Mouse (Mus musculus): ENCODE measurements around the gene Hipk2. TPM values are rescaled to one million over a fixed set of nuclear protein-coding genes. Genes with fewer than 3 reads are reported as not detected.

The Hipk2 gene
- polyA plus RNA-seq, 1 experiment from 2014 or later: 9.4 TPM

DNA sequence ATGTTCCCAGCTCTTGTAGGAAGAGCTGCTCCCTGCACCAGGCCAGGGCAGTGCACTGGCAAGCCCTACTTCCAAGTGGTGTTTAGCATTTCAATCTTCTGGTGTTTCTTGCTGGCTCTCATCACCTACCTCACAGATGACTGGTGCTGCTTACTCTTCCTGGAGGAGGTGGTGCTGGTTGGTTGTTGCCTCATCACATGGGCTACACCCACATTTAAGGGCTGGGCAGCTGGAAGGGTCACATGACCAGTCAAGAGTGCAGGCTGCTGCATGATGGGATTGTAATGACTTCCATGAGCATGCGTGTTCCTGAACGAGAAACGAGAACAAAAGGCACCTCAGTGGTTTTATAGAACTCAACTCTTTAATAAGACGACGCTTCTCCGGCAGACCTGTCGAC is 157.3 kb downstream of the Hipk2 start:
- peaks cover 44% of the 10 kb centered on the region for H3K36me3 ChIP-seq (ENCODE audit: control insufficient read depth, insufficient read depth)
- H3K4me2 ChIP-seq (ENCODE audit: low read depth, low read length): no peak overlapping the region
- no peaks in the 10 kb centered on the region for H3K27me3 ChIP-seq (ENCODE audit: control insufficient read depth, insufficient read depth, low read length)
- ATAC-seq (replicated peaks; ENCODE audit: extremely low read depth, insufficient read depth, low FRiP score): no peak
- no peak overlapping the region for H3K9ac ChIP-seq (ENCODE audit: low read length)
- WGBS: 92% methylated on average over 7 of the region's 7 CpGs
- H3K9me3 ChIP-seq (replicated peaks; ENCODE audit: control insufficient read depth, low read length): no peaks in the 10 kb centered on the region
- no peak overlapping the region for H3K4me3 ChIP-seq (ENCODE audit: low read length)
- H3K4me1 ChIP-seq (ENCODE audit: control insufficient read depth, insufficient read depth, low read length): peaks cover 12% of the 10 kb centered on the region
- H3K27ac ChIP-seq (ENCODE audit: low read length): no peak overlapping the region

DNA sequence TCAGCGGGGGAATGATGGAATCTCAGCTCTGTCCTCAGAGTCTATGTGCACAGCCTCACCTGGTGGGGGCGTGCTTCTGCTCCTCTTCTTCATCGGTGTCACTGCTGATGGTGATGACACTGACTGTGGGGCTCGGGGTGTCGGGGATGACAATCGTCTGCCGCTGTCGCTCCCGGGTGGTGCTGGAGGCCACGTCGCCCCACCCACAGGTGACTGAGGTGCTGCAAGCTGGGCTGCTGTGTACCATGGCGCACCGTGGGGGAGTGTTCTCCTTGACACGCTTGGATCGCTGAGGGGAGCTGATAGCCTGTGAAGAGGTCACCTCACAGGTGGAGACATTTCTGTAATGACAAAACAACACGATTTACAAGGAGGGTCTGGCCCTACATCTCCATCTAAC is 160.1 kb downstream of the Hipk2 start:
- no peaks in the 10 kb centered on the region for H3K27me3 ChIP-seq (ENCODE audit: control insufficient read depth, insufficient read depth, low read length)
- H3K9me3 ChIP-seq (replicated peaks; ENCODE audit: control insufficient read depth, low read length): no peaks in the 10 kb centered on the region
- WGBS: 85% methylated on average over 16 of the region's 16 CpGs
- H3K4me3 ChIP-seq (ENCODE audit: low read length): no peak overlapping the region
- peaks cover 12% of the 10 kb centered on the region for H3K4me1 ChIP-seq (ENCODE audit: control insufficient read depth, insufficient read depth, low read length)
- no peak overlapping the region for H3K4me2 ChIP-seq (ENCODE audit: low read depth, low read length)
- ATAC-seq (replicated peaks; ENCODE audit: extremely low read depth, insufficient read depth, low FRiP score): no peak
- peaks cover 51% of the 10 kb centered on the region for H3K36me3 ChIP-seq (ENCODE audit: control insufficient read depth, insufficient read depth)
- no peak overlapping the region for H3K27ac ChIP-seq (ENCODE audit: low read length)
- no peak overlapping the region for H3K9ac ChIP-seq (ENCODE audit: low read length)

DNA sequence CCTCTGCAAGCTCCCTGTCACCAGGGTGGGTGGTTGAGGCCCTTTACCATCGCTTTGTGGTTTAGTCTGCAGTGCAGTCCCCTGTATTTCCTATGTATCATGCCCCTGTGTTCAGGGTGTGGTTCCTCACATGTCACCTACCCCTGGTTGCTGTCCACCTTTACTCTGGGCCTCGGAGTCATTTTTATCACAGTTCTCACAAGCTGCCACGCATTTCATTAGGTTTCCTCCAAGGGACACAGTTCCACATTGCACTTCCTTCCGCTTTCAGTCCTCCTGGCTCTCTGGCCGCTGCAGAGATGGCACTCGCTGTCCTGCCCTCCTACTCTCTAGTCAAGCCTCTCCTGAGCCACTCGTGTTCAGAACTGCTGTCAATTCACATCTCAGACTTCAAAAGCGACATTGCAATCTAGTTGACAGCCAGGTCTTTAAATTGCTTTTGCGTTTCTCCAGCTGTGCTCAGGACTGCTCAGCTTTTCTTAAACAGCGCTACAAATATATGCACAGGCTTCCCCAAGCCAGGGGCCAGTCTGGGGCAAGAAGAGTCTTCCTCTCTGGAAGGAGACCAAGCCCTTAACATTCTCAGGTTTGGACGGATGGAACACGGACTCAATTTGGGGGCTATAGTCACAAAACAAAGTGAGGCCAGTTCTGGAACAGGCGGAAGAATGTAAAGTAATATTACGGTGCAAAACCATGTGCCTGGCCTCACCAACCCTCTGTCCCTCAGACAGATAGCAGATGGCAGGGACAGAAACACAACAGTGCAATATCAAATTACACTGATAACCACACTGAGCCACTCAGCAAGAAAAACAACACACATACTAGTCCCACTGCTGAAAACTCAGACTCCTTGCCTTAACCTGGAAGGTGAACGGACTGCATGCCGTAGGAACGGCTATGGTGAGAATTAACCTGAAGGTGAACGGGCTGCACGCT is 161.7 kb downstream of the Hipk2 start:
- Histone ChIP-seq H3K9ac (ENCODE audit: low read length) (no peak overlapping the region), H3K27ac (ENCODE audit: low read length) (no peak overlapping the region), H3K4me1 (ENCODE audit: control insufficient read depth, insufficient read depth, low read length) (peaks cover 12% of the 10 kb centered on the region), H3K9me3 (replicated peaks; ENCODE audit: control insufficient read depth, low read length) (no peaks in the 10 kb centered on the region), H3K4me3 (ENCODE audit: low read length) (no peak overlapping the region), H3K36me3 (ENCODE audit: control insufficient read depth, insufficient read depth) (peaks cover 43% of the 10 kb centered on the region), H3K27me3 (ENCODE audit: control insufficient read depth, insufficient read depth, low read length) (no peaks in the 10 kb centered on the region), H3K4me2 (ENCODE audit: low read depth, low read length) (no peak overlapping the region)
- no peak; the same call in 1 of the 2 replicates for ATAC-seq (replicated peaks; ENCODE audit: extremely low read depth, insufficient read depth, low FRiP score)
- WGBS: 52% methylated on average over 19 of the region's 19 CpGs

DNA sequence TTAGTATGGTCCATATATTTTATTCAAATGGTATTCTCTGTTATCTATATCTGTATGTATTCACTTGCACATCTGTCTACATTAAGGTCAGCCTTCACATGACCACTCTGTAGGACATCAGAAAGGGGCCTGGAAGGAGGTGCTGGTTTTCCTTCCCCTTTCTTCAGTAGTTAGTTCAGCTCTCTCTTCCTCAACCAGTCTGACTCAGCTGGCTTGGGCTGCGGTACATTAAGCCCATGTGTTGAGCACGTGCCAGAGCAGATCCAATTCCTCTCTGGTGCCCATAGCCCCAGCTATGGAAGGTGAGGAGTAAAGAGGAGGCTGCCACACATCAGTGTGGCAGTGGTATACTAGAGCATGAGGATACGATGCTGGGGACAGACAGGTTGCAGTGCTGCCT is 165.5 kb downstream of the Hipk2 start:
- ATAC-seq (replicated peaks; ENCODE audit: extremely low read depth, insufficient read depth, low FRiP score): no peak
- no peak overlapping the region for H3K4me3 ChIP-seq (ENCODE audit: low read length)
- no peak overlapping the region for H3K4me2 ChIP-seq (ENCODE audit: low read depth, low read length)
- no peak overlapping the region for H3K9ac ChIP-seq (ENCODE audit: low read length)
- no peaks in the 10 kb centered on the region for H3K9me3 ChIP-seq (replicated peaks; ENCODE audit: control insufficient read depth, low read length)
- H3K4me1 ChIP-seq (ENCODE audit: control insufficient read depth, insufficient read depth, low read length): peaks cover 12% of the 10 kb centered on the region
- no peak overlapping the region for H3K27ac ChIP-seq (ENCODE audit: low read length)
- H3K27me3 ChIP-seq (ENCODE audit: control insufficient read depth, insufficient read depth, low read length): no peaks in the 10 kb centered on the region
- 97% methylated on average over 3 of the region's 3 CpGs for WGBS
- peaks cover 17% of the 10 kb centered on the region for H3K36me3 ChIP-seq (ENCODE audit: control insufficient read depth, insufficient read depth)

DNA sequence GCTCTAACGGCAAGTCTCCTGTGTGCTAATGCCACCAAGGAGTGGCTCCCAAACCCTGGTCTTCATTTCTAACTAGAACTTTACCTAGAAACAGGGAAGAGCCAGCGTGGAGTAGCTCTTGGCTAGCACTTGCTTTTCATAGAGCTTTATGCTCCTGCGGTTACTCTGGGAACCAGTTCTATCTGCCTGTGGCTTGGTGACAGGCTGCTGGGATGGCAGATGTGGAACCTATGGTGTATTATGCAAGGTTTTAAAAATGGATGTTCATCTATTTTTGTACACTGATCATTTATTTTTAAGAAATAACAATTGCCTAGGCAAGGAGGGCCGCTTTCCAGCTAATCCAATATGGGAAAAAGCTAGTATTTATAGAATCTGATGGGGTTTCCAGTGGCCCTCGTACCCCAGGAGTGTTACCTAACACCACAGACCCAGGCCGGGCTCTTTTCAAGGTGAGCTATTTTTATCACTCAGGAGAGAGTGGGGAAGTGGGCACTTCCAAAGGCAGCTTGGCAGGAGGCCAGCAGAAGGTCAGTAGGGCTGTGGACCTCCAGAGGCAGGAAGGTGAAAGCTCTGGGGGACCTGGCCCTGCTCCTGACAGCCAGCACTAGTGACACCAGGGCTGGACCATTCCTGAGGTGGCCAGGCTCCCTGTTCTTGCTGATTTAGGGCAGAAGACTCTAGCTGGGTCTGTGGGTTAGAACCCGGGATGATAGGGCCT is 171.5 kb downstream of the Hipk2 start:
- Histone ChIP-seq H3K4me3 (ENCODE audit: low read length) (no peak overlapping the region), H3K27me3 (ENCODE audit: control insufficient read depth, insufficient read depth, low read length) (no peaks in the 10 kb centered on the region), H3K36me3 (ENCODE audit: control insufficient read depth, insufficient read depth) (peaks cover 3% of the 10 kb centered on the region; the same call in 1 of the 2 replicates), H3K9ac (ENCODE audit: low read length) (peak overlapping the region; percentile 26; the same call in 1 of the 2 replicates), H3K27ac (ENCODE audit: low read length) (peak overlapping the region; percentile 89), H3K4me2 (ENCODE audit: low read depth, low read length) (peak overlapping the region; percentile 9; the same call in 1 of the 2 replicates), H3K9me3 (replicated peaks; ENCODE audit: control insufficient read depth, low read length) (no peaks in the 10 kb centered on the region), H3K4me1 (ENCODE audit: control insufficient read depth, insufficient read depth, low read length) (peaks cover 26% of the 10 kb centered on the region)
- 43% methylated on average over 7 of the region's 7 CpGs for WGBS
- ATAC-seq (replicated peaks; ENCODE audit: extremely low read depth, insufficient read depth, low FRiP score): peak; percentile 80

DNA sequence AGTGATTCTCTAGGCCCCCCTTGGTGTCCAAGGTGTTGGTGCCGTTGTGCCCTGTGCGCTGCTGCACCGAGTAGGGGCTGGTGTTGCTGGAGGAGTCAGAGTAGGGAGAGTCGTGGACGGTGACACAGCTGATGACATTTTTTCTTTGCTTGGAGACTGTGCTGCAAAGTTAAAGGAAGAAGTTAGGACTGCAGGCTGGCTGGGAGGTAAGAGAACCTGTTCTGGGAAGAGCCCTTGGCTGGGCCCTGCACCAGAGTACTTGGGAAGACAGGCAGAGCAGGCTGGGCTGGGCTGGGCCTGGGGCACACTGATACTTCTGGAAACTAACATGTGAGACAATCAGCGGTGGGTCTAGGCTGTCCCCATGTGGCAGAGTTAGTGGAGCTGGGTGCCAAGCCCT is 172.4 kb downstream of the Hipk2 start:
- Histone ChIP-seq H3K9ac (ENCODE audit: low read length) (no peak overlapping the region; the same call in 1 of the 2 replicates), H3K36me3 (ENCODE audit: control insufficient read depth, insufficient read depth) (peaks cover 9% of the 10 kb centered on the region; the same call in 1 of the 2 replicates)

DNA sequence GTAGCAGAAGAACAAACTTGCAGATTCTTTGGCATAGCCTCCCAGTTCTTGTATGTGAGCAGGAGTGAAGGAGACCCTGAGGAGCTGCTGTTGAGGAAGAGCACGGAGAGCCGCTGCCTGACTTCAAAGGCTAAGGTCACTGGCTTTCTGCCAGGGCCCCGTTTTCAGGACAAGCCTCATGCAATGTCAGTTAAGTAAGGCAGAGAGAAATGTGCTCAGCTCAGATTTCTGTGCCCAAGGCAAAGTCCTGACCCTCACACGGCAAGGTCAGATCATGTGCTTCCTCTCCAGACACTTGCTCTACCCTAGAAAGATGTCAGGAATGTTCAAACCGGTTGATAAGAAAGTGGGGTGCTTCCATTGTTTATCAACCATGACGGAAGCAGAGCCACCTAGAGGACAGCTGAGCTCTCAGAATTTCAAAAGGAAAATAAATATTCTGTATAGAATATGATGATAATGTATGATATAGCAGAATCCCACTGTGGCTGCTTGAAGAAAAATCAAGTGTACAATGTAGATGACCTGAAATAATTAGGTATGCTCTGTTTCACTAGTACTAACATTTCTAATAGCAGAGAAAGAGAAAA is 173.1 kb downstream of the Hipk2 start:
- no peaks in the 10 kb centered on the region for H3K27me3 ChIP-seq (ENCODE audit: control insufficient read depth, insufficient read depth, low read length)
- no peak overlapping the region for H3K9ac ChIP-seq (ENCODE audit: low read length)
- no peak overlapping the region for H3K4me3 ChIP-seq (ENCODE audit: low read length)
- H3K36me3 ChIP-seq (ENCODE audit: control insufficient read depth, insufficient read depth): peaks cover 14% of the 10 kb centered on the region
- H3K9me3 ChIP-seq (replicated peaks; ENCODE audit: control insufficient read depth, low read length): no peaks in the 10 kb centered on the region
- H3K27ac ChIP-seq (ENCODE audit: low read length): peak overlapping the region; percentile 89
- H3K4me1 ChIP-seq (ENCODE audit: control insufficient read depth, insufficient read depth, low read length): peaks cover 26% of the 10 kb centered on the region
- no peak for ATAC-seq (replicated peaks; ENCODE audit: extremely low read depth, insufficient read depth, low FRiP score)
- H3K4me2 ChIP-seq (ENCODE audit: low read depth, low read length): no peak overlapping the region
- WGBS: 14% methylated on average over 6 of the region's 6 CpGs

More for the DNA sequence above, 172.4 kb downstream of the Hipk2 start:
- Histone ChIP-seq H3K27ac (ENCODE audit: low read length) (peak overlapping the region; percentile 89), H3K4me3 (ENCODE audit: low read length) (no peak overlapping the region), H3K27me3 (ENCODE audit: control insufficient read depth, insufficient read depth, low read length) (no peaks in the 10 kb centered on the region), H3K4me1 (ENCODE audit: control insufficient read depth, insufficient read depth, low read length) (peaks cover 26% of the 10 kb centered on the region), H3K4me2 (ENCODE audit: low read depth, low read length) (no peak overlapping the region), H3K9me3 (replicated peaks; ENCODE audit: control insufficient read depth, low read length) (no peaks in the 10 kb centered on the region)
- ATAC-seq (replicated peaks; ENCODE audit: extremely low read depth, insufficient read depth, low FRiP score): no peak
- 60% methylated on average over 6 of the region's 6 CpGs for WGBS

DNA sequence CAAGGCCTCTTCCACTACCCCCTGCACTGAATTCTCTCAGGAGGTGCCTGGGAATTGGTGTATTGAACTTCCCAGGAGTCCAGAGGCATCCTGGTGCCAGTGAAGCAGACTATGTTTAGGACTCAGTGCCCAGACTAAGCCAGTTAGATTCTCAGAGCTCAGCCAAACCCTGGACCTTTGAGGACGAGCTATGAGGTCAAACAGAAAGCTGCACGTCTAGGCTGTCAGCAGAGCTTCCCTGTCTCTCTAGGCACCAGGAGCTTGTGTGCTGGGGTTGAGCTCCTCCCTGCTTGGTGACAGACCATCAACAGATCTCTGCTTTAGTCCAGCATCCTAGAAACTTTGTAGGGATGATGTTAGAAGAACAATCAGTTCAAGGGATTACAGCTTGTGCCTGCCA is 174.5 kb downstream of the Hipk2 start:
- Histone ChIP-seq H3K4me1 (ENCODE audit: control insufficient read depth, insufficient read depth, low read length) (peaks cover 26% of the 10 kb centered on the region), H3K27ac (ENCODE audit: low read length) (no peak overlapping the region), H3K36me3 (ENCODE audit: control insufficient read depth, insufficient read depth) (peaks cover 17% of the 10 kb centered on the region), H3K4me2 (ENCODE audit: low read depth, low read length) (no peak overlapping the region), H3K9me3 (replicated peaks; ENCODE audit: control insufficient read depth, low read length) (no peaks in the 10 kb centered on the region), H3K4me3 (ENCODE audit: low read length) (no peak overlapping the region), H3K27me3 (ENCODE audit: control insufficient read depth, insufficient read depth, low read length) (no peaks in the 10 kb centered on the region), H3K9ac (ENCODE audit: low read length) (no peak overlapping the region)
- ATAC-seq (replicated peaks; ENCODE audit: extremely low read depth, insufficient read depth, low FRiP score): no peak
- 49% methylated on average over 2 of the region's 2 CpGs for WGBS
